Mouse (Mus musculus): ENCODE results near the gene Olfr73. TPM values are rescaled to one million over a fixed set of nuclear protein-coding genes. Genes with fewer than 3 reads are reported as not detected.
"Not testable (repeated sequence)": the region's sequence is repeated elsewhere in the genome, so short reads cannot be mapped to it uniquely, and the experiment has no call there.

The Olfr73 gene
- not detected in 2 replicates for polyA plus RNA-seq (2016; fragmentation: Nextera tagmentation; extraction: Ambion mirVana)

DNA sequence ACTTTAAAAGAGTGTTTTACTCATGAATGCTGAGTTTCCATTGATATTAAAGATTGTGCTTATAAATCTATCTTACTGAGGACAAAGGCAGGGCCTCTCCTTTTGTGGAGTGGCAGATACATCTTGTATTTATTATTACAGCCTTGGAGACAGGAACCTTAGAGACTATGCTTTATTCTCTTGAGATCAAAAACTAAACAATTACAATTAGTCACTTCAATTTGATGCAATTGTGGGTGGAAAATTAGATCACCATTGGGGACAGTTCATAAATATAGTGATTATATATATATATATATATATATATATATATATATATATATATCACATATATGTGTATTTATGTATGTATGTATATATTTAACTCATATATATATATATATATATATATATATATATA lies at the start of gene Olfr73:
Olfr73 (minus strand) TSS at position 101 of the 400 bp plus-strand sequence.
- Histone ChIP-seq H3K9me3 (no peaks in the 10 kb centered on the region), H3K4me3 (no peak within 1 kb of the TSS), H3K27me3 (ENCODE audit: insufficient read depth, poor library complexity, severe bottlenecking) (no peaks in the 10 kb centered on the region), H3K27ac (no peak within 1 kb of the TSS), H3K36me3 (no peaks in the 10 kb centered on the region), H3K4me1 (replicated peaks) (no peaks in the 10 kb centered on the region)
- DNase-seq (ENCODE audit: low spot score): no peak

DNA sequence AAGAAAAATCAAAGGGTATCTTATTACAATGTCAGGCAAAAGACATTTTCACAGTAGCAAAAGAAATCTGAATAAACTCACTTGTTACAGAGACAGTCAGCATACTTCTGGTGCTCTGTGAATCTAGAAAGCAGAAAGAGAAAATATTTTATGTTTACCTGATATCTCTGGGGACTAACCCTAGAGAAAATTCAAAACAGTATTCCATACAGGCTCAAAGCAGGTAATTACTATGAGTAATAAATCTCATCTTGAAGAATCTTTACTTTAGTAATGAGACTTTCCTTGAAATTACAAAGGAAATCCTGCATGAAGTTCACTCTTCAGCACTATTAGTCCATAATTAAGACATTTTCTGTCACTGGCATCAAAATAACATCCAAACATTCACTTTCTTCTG lies 34.2 kb upstream of the Olfr73 start, which contains the start of gene Olfr1163:
Olfr1163 (minus strand) TSS at position 101 of the 400 bp plus-strand sequence.
- Histone ChIP-seq H3K4me3 (no peak within 1 kb of the TSS), H3K27ac (no peak within 1 kb of the TSS), H3K36me3 (no peaks in the 10 kb centered on the region), H3K27me3 (ENCODE audit: insufficient read depth, poor library complexity, severe bottlenecking) (no peaks in the 10 kb centered on the region), H3K9me3 (no peaks in the 10 kb centered on the region), H3K4me1 (replicated peaks) (no peaks in the 10 kb centered on the region)
- DNase-seq (ENCODE audit: low spot score): no peak

GRCm38 (mm10) chr2:88063587-88063986 lies 26.1 kb upstream of the Olfr73 start:
- DNase-seq (ENCODE audit: low spot score): no peak
- Histone ChIP-seq H3K4me1 (replicated peaks) (no peaks in the 10 kb centered on the region), H3K36me3 (no peaks in the 10 kb centered on the region), H3K9me3 (no peaks in the 10 kb centered on the region), H3K27ac (no peak overlapping the region), H3K4me3 (no peak overlapping the region), H3K27me3 (ENCODE audit: insufficient read depth, poor library complexity, severe bottlenecking) (no peaks in the 10 kb centered on the region)
- WGBS: 73% methylated on average over 2 of the region's 2 CpGs

GRCm38 (mm10) chr2:88051029-88051428 lies 13.5 kb upstream of the Olfr73 start, which contains the start of gene Olfr1162:
Gene Olfr1162, minus strand, starts transcription at chr2:88051129.
- no peaks in the 10 kb centered on the region for H3K4me1 ChIP-seq (replicated peaks)
- no peaks in the 10 kb centered on the region for H3K9me3 ChIP-seq
- WGBS: 91% methylated on average over 1 of the region's 1 CpGs
- no peak for DNase-seq (ENCODE audit: low spot score)
- no peaks in the 10 kb centered on the region for H3K27me3 ChIP-seq (ENCODE audit: insufficient read depth, poor library complexity, severe bottlenecking)
- no peaks in the 10 kb centered on the region for H3K36me3 ChIP-seq
- H3K27ac ChIP-seq: no peak within 1 kb of the TSS
- H3K4me3 ChIP-seq: no peak within 1 kb of the TSS

DNA sequence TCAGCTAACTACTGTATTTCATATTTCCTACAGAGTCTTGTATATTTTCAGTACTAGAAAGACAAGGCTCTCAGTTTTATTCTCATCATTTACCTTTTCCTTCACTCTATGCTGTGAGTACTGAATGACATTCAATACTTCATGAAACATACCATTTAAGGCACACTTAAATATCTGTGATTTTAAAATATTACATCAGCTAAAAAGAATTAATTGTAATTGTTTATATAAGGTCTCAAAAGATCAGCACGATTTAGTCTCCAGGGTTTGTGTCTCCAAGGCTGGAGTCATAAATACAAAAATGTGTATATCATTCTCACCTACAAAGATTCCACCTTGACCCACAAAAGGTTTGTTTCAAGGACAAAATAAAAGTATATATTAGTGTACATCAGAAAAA lies 15.0 kb downstream of the Olfr73 start, which contains the start of gene Olfr1161:
Olfr1161 (plus strand) TSS at position 301 of the 400 bp plus-strand sequence.
- not testable (repeated sequence) for H3K4me1 ChIP-seq (replicated peaks); H3K27ac ChIP-seq; H3K9me3 ChIP-seq; H3K27me3 ChIP-seq (ENCODE audit: insufficient read depth, poor library complexity, severe bottlenecking); H3K4me3 ChIP-seq; H3K36me3 ChIP-seq; DNase-seq (ENCODE audit: low spot score)
- WGBS: 86% methylated on average over 1 of the region's 1 CpGs

GRCm38 (mm10) chr2:88007515-88008318 lies 29.8 kb downstream of the Olfr73 start, which contains the start of gene Olfr1160:
Gene Olfr1160, minus strand, starts transcription at chr2:88008268.
- H3K4me3 ChIP-seq: no peak within 1 kb of the TSS
- no peaks in the 10 kb centered on the region for H3K36me3 ChIP-seq
- no peaks in the 10 kb centered on the region for H3K9me3 ChIP-seq
- DNase-seq (ENCODE audit: low spot score): no peak
- no peak within 1 kb of the TSS for H3K27ac ChIP-seq
- H3K4me1 ChIP-seq (replicated peaks): no peaks in the 10 kb centered on the region
- H3K27me3 ChIP-seq (ENCODE audit: insufficient read depth, poor library complexity, severe bottlenecking): no peaks in the 10 kb centered on the region

- no peak within 1 kb of the TSS for H3K4me3 ChIP-seq
- H3K27me3 ChIP-seq (ENCODE audit: insufficient read depth, poor library complexity, severe bottlenecking): no peaks in the 10 kb centered on the region
- no peaks in the 10 kb centered on the region for H3K9me3 ChIP-seq
- no peaks in the 10 kb centered on the region for H3K36me3 ChIP-seq
- H3K27ac ChIP-seq: no peak within 1 kb of the TSS
- DNase-seq (ENCODE audit: low spot score): no peak
- no peaks in the 10 kb centered on the region for H3K4me1 ChIP-seq (replicated peaks)
Observed at GRCm38 (mm10) chr2:87989813-87990212, 47.7 kb downstream of the Olfr73 start, which contains the start of gene Olfr1158. Gene Olfr1158, plus strand, starts transcription at chr2:87990113.

Other genes starting within 250 kb of the Olfr73 start
- gene Olfr1143, start 237.1 kb downstream of the Olfr73 start, polyA plus RNA-seq (2016; fragmentation: Nextera tagmentation; extraction: Ambion mirVana): not detected in 2 replicates
- not detected in 2 replicates for gene Olfr1145, start 227.9 kb downstream of the Olfr73 start, polyA plus RNA-seq (2016; fragmentation: Nextera tagmentation; extraction: Ambion mirVana)
- not detected in 2 replicates for gene Olfr1148, start 207.2 kb downstream of the Olfr73 start, polyA plus RNA-seq (2016; fragmentation: Nextera tagmentation; extraction: Ambion mirVana)
- gene Olfr1150-ps1, start 193.7 kb downstream of the Olfr73 start, polyA plus RNA-seq (2016; fragmentation: Nextera tagmentation; extraction: Ambion mirVana): not detected in 2 replicates
- gene Olfr1151, start 181.8 kb downstream of the Olfr73 start, polyA plus RNA-seq (2016; fragmentation: Nextera tagmentation; extraction: Ambion mirVana): not detected in 2 replicates
- gene Olfr1152, start 171.2 kb downstream of the Olfr73 start, polyA plus RNA-seq (2016; fragmentation: Nextera tagmentation; extraction: Ambion mirVana): not detected in 2 replicates
- gene Olfr1153, start 142.7 kb downstream of the Olfr73 start, polyA plus RNA-seq (2016; fragmentation: Nextera tagmentation; extraction: Ambion mirVana): not detected in 2 replicates
- not detected in 2 replicates for gene Olfr1154, start 132.5 kb downstream of the Olfr73 start, polyA plus RNA-seq (2016; fragmentation: Nextera tagmentation; extraction: Ambion mirVana)
- not detected in 2 replicates for gene Olfr1155, start 92.6 kb downstream of the Olfr73 start, polyA plus RNA-seq (2016; fragmentation: Nextera tagmentation; extraction: Ambion mirVana)
- not detected in 2 replicates for gene Olfr1156, start 84.6 kb downstream of the Olfr73 start, polyA plus RNA-seq (2016; fragmentation: Nextera tagmentation; extraction: Ambion mirVana)
- gene Olfr1157, start 69.4 kb downstream of the Olfr73 start, polyA plus RNA-seq (2016; fragmentation: Nextera tagmentation; extraction: Ambion mirVana): not detected in 2 replicates
- not detected in 2 replicates for gene Olfr74, start 63.0 kb downstream of the Olfr73 start, polyA plus RNA-seq (2016; fragmentation: Nextera tagmentation; extraction: Ambion mirVana)
- gene Olfr1158, start 47.6 kb downstream of the Olfr73 start, polyA plus RNA-seq (2016; fragmentation: Nextera tagmentation; extraction: Ambion mirVana): not detected in 2 replicates
- not detected in 2 replicates for gene Olfr1160, start 29.4 kb downstream of the Olfr73 start, polyA plus RNA-seq (2016; fragmentation: Nextera tagmentation; extraction: Ambion mirVana)
- gene Olfr1161, start 14.9 kb downstream of the Olfr73 start, polyA plus RNA-seq (2016; fragmentation: Nextera tagmentation; extraction: Ambion mirVana): not detected in 2 replicates
- gene Olfr1162, start 13.4 kb upstream of the Olfr73 start, polyA plus RNA-seq (2016; fragmentation: Nextera tagmentation; extraction: Ambion mirVana): not detected in 2 replicates
- gene Olfr1163, start 34.1 kb upstream of the Olfr73 start, polyA plus RNA-seq (2016; fragmentation: Nextera tagmentation; extraction: Ambion mirVana): not detected in 2 replicates
- not detected in 2 replicates for gene Olfr1164, start 56.3 kb upstream of the Olfr73 start, polyA plus RNA-seq (2016; fragmentation: Nextera tagmentation; extraction: Ambion mirVana)
- gene Olfr1166, start 90.6 kb upstream of the Olfr73 start, polyA plus RNA-seq (2016; fragmentation: Nextera tagmentation; extraction: Ambion mirVana): not detected in 2 replicates
- not detected in 2 replicates for gene Olfr1167, start 117.5 kb upstream of the Olfr73 start, polyA plus RNA-seq (2016; fragmentation: Nextera tagmentation; extraction: Ambion mirVana)
- gene Olfr1168, start 144.2 kb upstream of the Olfr73 start, polyA plus RNA-seq (2016; fragmentation: Nextera tagmentation; extraction: Ambion mirVana): not detected in 2 replicates
- not detected in 2 replicates for gene Olfr1170, start 190.6 kb upstream of the Olfr73 start, polyA plus RNA-seq (2016; fragmentation: Nextera tagmentation; extraction: Ambion mirVana)
- not detected in 2 replicates for gene Olfr1173, start 242.2 kb upstream of the Olfr73 start, polyA plus RNA-seq (2016; fragmentation: Nextera tagmentation; extraction: Ambion mirVana)

Measured in hindbrain, embryonic 10.5 days (tissue).